Mouse (Mus musculus) forebrain, embryonic 12.5 days (tissue): ENCODE data around the gene Exosc8. TPM values are rescaled to one million over a fixed set of nuclear protein-coding genes. Genes with fewer than 3 reads are reported as not detected.

Experiments
- ATAC-seq: fragments of 200-750 bp; cut with Nextera tagmentation; 2 replicates; pipeline ENCODE4 v1.8.0; 2017; ENCODE audit warnings: moderate TSS enrichment; ENCODE audit not compliant: low FRiP score
- H3K27ac ChIP-seq: fragments of 300-500 bp; sonication (generic); 2 replicates; pipeline ENCODE4 v1.5.1; 2016; ENCODE audit warnings: mild to moderate bottlenecking
- H3K27me3 ChIP-seq: fragments of 300-500 bp; sonication (generic); 2 replicates; pipeline ENCODE4 v1.6.1; 2016; ENCODE audit warnings: mild to moderate bottlenecking
- H3K36me3 ChIP-seq: fragments of 300-500 bp; sonication (generic); replicated peaks from 2 replicates; pipeline ENCODE4 v1.6.1; 2016; ENCODE audit warnings: mild to moderate bottlenecking
- H3K4me1 ChIP-seq: fragments of 300-500 bp; sonication (generic); 2 replicates; pipeline ENCODE4 v1.6.1; 2016
- H3K4me2 ChIP-seq: fragments of 300-500 bp; sonication (generic); 2 replicates; pipeline ENCODE4 v1.6.1; 2016; ENCODE audit warnings: mild to moderate bottlenecking, moderate library complexity
- H3K4me3 ChIP-seq: fragments of 300-500 bp; sonication (generic); replicated peaks from 2 replicates; pipeline ENCODE4 v1.5.1; 2016; ENCODE audit warnings: mild to moderate bottlenecking
- H3K9ac ChIP-seq: fragments of 300-500 bp; sonication (generic); 2 replicates; pipeline ENCODE4 v1.6.1; 2016; ENCODE audit warnings: mild to moderate bottlenecking
- H3K9me3 ChIP-seq: fragments of 300-500 bp; sonication (generic); 2 replicates; pipeline ENCODE4 v1.6.1; 2016
- WGBS: fragments of 180-500 bp; shearing (Covaris S2); methylation state at CpG from one replicate; pipeline ENCODE4 v1.1.7; 2016; 5-methylcytosine and 5-hydroxymethylcytosine counted together
- polyA plus RNA-seq: library from polyadenylated mRNA; unstranded; fragments of >200 nt; fragmentation: Nextera tagmentation; extraction: Ambion mirVana; gene quantifications from 2 replicates; pipeline ENCODE4 v1.2.1, GENCODE M21; 2016

The Exosc8 gene
- polyA plus RNA-seq, 1 experiment from 2014 or later: 125 TPM

- Histone ChIP-seq H3K27me3 (peaks cover 11% of the 10 kb centered on the region; the same call in 1 of the 2 replicates), H3K27ac (peak within 1 kb of the TSS; percentile 66), H3K4me3 (peak within 1 kb of the TSS; percentile 77), H3K4me2 (peak within 1 kb of the TSS; percentile 66), H3K4me1 (no peaks in the 10 kb centered on the region; the same call in 1 of the 2 replicates), H3K36me3 (peaks cover 18% of the 10 kb centered on the region), H3K9me3 (no peaks in the 10 kb centered on the region), H3K9ac (peak within 1 kb of the TSS; percentile 65)
- ATAC-seq: peak; percentile 99
- WGBS: 2% methylated on average over 64 of the region's 65 CpGs
Observed at GRCm38 (mm10) chr3:54692202-54693055, 42.8 kb downstream of the Exosc8 start, which contains the start of gene Supt20. Gene Supt20, plus strand, starts transcription at chr3:54692807.

- H3K9ac ChIP-seq: no peak overlapping the region
- WGBS: 55% methylated on average over 2 of the region's 2 CpGs
- no peak overlapping the region for H3K4me2 ChIP-seq
- H3K4me3 ChIP-seq: no peak overlapping the region
- H3K36me3 ChIP-seq: no peaks in the 10 kb centered on the region
- no peaks in the 10 kb centered on the region for H3K9me3 ChIP-seq
- ATAC-seq: no peak
- H3K27ac ChIP-seq: no peak overlapping the region
- peaks cover 11% of the 10 kb centered on the region; the same call in 1 of the 2 replicates for H3K27me3 ChIP-seq
- H3K4me1 ChIP-seq: no peaks in the 10 kb centered on the region
Observed at GRCm38 (mm10) chr3:54689091-54689490, 46.1 kb downstream of the Exosc8 start.

- WGBS: 54% methylated on average over 2 of the region's 2 CpGs
- H3K27me3 ChIP-seq: peaks cover 11% of the 10 kb centered on the region; the same call in 1 of the 2 replicates
- H3K4me2 ChIP-seq: no peak overlapping the region
- H3K4me1 ChIP-seq: no peaks in the 10 kb centered on the region
- no peaks in the 10 kb centered on the region for H3K9me3 ChIP-seq
- H3K4me3 ChIP-seq: no peak overlapping the region
- no peak for ATAC-seq
- H3K36me3 ChIP-seq: no peaks in the 10 kb centered on the region
- no peak overlapping the region for H3K27ac ChIP-seq
- no peak overlapping the region for H3K9ac ChIP-seq
Observed at GRCm38 (mm10) chr3:54687245-54687644, 47.9 kb downstream of the Exosc8 start.

GRCm38 (mm10) chr3:54685202-54685601 lies 50.0 kb downstream of the Exosc8 start:
- H3K36me3 ChIP-seq: no peaks in the 10 kb centered on the region
- ATAC-seq: no peak

GRCm38 (mm10) chr3:54681310-54682204 lies 53.6 kb downstream of the Exosc8 start:
- H3K4me3 ChIP-seq: no peak overlapping the region
- no peak overlapping the region for H3K27ac ChIP-seq
- H3K27me3 ChIP-seq: no peaks in the 10 kb centered on the region
- no peaks in the 10 kb centered on the region for H3K4me1 ChIP-seq
- no peaks in the 10 kb centered on the region for H3K9me3 ChIP-seq
- no peak for ATAC-seq
- 82% methylated on average over 6 of the region's 6 CpGs for WGBS
- H3K36me3 ChIP-seq: no peaks in the 10 kb centered on the region
- no peak overlapping the region for H3K9ac ChIP-seq
- no peak overlapping the region for H3K4me2 ChIP-seq

More at GRCm38 (mm10) chr3:54685202-54685601, 50.0 kb downstream of the Exosc8 start:
- no peaks in the 10 kb centered on the region for H3K27me3 ChIP-seq
- no peaks in the 10 kb centered on the region for H3K4me1 ChIP-seq
- H3K4me2 ChIP-seq: no peak overlapping the region
- 94% methylated on average over 3 of the region's 3 CpGs for WGBS
- no peak overlapping the region for H3K9ac ChIP-seq
- H3K27ac ChIP-seq: no peak overlapping the region
- H3K4me3 ChIP-seq: no peak overlapping the region
- H3K9me3 ChIP-seq: no peaks in the 10 kb centered on the region

Other genes with a start within 250 kb of the Exosc8 start
- gene Supt20, start 42.6 kb downstream of the Exosc8 start, polyA plus RNA-seq: 122 and 127 TPM in 2 replicates
- 1.3 and 2.0 TPM in 2 replicates for gene Gm21958, start 21.0 kb downstream of the Exosc8 start, polyA plus RNA-seq
- 43.1 and 43.4 TPM in 2 replicates for gene Alg5, start 146 bp upstream of the Exosc8 start, polyA plus RNA-seq
- 0.17 and 0.24 TPM in 2 replicates for gene Smad9, start 20.2 kb upstream of the Exosc8 start, polyA plus RNA-seq
- 56.8 and 65.6 TPM in 2 replicates for gene Rfxap, start 72.4 kb upstream of the Exosc8 start, polyA plus RNA-seq
- gene Sertm1, start 180.5 kb upstream of the Exosc8 start, polyA plus RNA-seq: 0.50 and 0.74 TPM in 2 replicates